Mouse (Mus musculus): ENCODE data around the gene Zmynd15. TPM values are rescaled to one million over a fixed set of nuclear protein-coding genes. Genes with fewer than 3 reads are reported as not detected.

The Zmynd15 gene
- total and polyA plus RNA-seq, 3 experiments: 1.3 to 3.8 (median 2.9) TPM

GRCm38 (mm10) chr11:70506962-70507515 lies 47.8 kb downstream of the Zmynd15 start:
- no peak for DNase-seq
- TF ChIP-seq POLR2A (IDR thresholded peaks at IDR 0.05; ENCODE audit: insufficient read depth, low read depth, low read length) (no peak), CTCF (IDR thresholded peaks at IDR 0.05) (no peak), EP300 (IDR thresholded peaks at IDR 0.05; ENCODE audit: insufficient read depth, low read depth, low read length) (no peak)
- Histone ChIP-seq H3K4me3 (no peak overlapping the region), H3K36me3 (ENCODE audit: control insufficient read depth, insufficient read depth, low read length) (no peaks in the 10 kb centered on the region), H3K27ac (no peak overlapping the region), H3K27me3 (ENCODE audit: control insufficient read depth, insufficient read depth, low read length) (no peaks in the 10 kb centered on the region), H3K4me1 (ENCODE audit: control insufficient read depth, insufficient read depth, low read length) (no peaks in the 10 kb centered on the region), H3K9ac (ENCODE audit: low read depth, low read length) (no peak overlapping the region), H3K79me2 (replicated peaks; ENCODE audit: control insufficient read depth, insufficient read depth, low read length) (no peaks in the 10 kb centered on the region)
- 71% methylated on average over 7 of the region's 7 CpGs for WGBS
- intact Hi-C loops (cut with DNase I): loop anchor here (1.0 kb wide), 3 partner anchors 55 to 93 kb away; partner anchors contain the start of gene Arrb2

DNA sequence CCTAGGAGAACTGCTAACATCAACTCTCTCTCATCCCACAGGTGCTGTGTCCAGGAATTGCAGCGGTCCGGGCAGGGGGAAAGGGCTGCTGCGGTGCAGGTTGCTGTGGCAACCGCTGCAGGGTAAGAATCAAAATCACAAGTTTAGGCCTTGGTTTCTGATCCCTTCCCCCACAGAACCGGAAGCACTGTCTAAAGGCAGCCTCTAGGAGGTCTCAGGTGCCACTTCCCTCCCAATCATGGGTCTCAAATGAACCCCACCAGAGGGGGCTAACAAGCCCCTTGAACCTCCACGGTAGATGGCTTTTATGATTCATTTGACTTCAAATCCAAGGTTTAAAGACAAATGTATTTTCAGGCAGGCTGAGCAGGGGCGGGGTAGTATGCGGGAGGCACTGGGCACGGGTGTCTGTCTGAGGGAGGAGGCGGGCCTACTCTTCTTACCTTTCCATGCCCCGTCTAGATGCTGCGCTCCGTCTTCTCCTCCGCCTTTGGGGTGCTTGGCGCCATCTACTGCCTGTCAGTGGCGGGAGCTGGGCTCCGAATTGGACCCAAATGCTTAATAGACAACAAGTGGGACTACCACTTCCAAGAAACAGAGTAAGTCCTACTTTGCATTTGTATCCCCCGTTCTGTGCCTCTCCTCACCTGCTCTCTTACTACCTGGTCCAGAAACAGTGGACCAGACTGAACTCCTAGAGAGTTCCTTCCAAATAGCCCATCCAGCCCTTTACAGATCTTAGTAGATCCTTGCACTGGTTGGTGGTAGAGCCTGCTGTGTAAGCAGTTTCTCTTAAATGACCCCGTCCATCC lies 50.7 kb downstream of the Zmynd15 start:
- TF ChIP-seq CTCF (IDR thresholded peaks at IDR 0.05): peak; percentile 69
- no peak for TF ChIP-seq EP300 (IDR thresholded peaks at IDR 0.05; ENCODE audit: insufficient read depth, low read depth, low read length)
- intact Hi-C loops (cut with DNase I): no loop called here
- H3K27me3 ChIP-seq (ENCODE audit: control insufficient read depth, insufficient read depth, low read length): no peaks in the 10 kb centered on the region
- no peak overlapping the region for H3K4me3 ChIP-seq
- DNase-seq: peak in 1 of 2 experiments; percentile 48
- no peaks in the 10 kb centered on the region for H3K79me2 ChIP-seq (replicated peaks; ENCODE audit: control insufficient read depth, insufficient read depth, low read length)
- no peak overlapping the region for H3K27ac ChIP-seq
- WGBS: 13% methylated on average over 19 of the region's 19 CpGs
- no peak overlapping the region for H3K9ac ChIP-seq (ENCODE audit: low read depth, low read length)
- no peaks in the 10 kb centered on the region; the same call in 1 of the 2 replicates for H3K4me1 ChIP-seq (ENCODE audit: control insufficient read depth, insufficient read depth, low read length)
- no peaks in the 10 kb centered on the region for H3K36me3 ChIP-seq (ENCODE audit: control insufficient read depth, insufficient read depth, low read length)

GRCm38 (mm10) chr11:70511242-70511641 lies 52.0 kb downstream of the Zmynd15 start:
- no peaks in the 10 kb centered on the region for H3K27me3 ChIP-seq (ENCODE audit: control insufficient read depth, insufficient read depth, low read length)
- intact Hi-C loops (cut with DNase I): no loop called here
- 80% methylated on average over 2 of the region's 2 CpGs for WGBS
- H3K27ac ChIP-seq: no peak overlapping the region
- no peak overlapping the region for H3K9ac ChIP-seq (ENCODE audit: low read depth, low read length)
- H3K79me2 ChIP-seq (replicated peaks; ENCODE audit: control insufficient read depth, insufficient read depth, low read length): no peaks in the 10 kb centered on the region
- H3K36me3 ChIP-seq (ENCODE audit: control insufficient read depth, insufficient read depth, low read length): no peaks in the 10 kb centered on the region
- H3K4me1 ChIP-seq (ENCODE audit: control insufficient read depth, insufficient read depth, low read length): no peaks in the 10 kb centered on the region; the same call in 1 of the 2 replicates
- no peak overlapping the region for H3K4me3 ChIP-seq
- no peak for DNase-seq
- no peak for TF ChIP-seq EP300 (IDR thresholded peaks at IDR 0.05; ENCODE audit: insufficient read depth, low read depth, low read length)
- no peak for TF ChIP-seq POLR2A (IDR thresholded peaks at IDR 0.05; ENCODE audit: insufficient read depth, low read depth, low read length)

- H3K36me3 ChIP-seq (ENCODE audit: control insufficient read depth, insufficient read depth, low read length): no peaks in the 10 kb centered on the region
- intact Hi-C loops (cut with DNase I): no loop called here
- 93% methylated on average over 7 of the region's 7 CpGs for WGBS
- no peak overlapping the region for H3K27ac ChIP-seq
- TF ChIP-seq POLR2A (IDR thresholded peaks at IDR 0.05; ENCODE audit: insufficient read depth, low read depth, low read length) (no peak), CTCF (IDR thresholded peaks at IDR 0.05) (no peak), EP300 (IDR thresholded peaks at IDR 0.05; ENCODE audit: insufficient read depth, low read depth, low read length) (no peak)
- no peak overlapping the region for H3K4me3 ChIP-seq
- H3K79me2 ChIP-seq (replicated peaks; ENCODE audit: control insufficient read depth, insufficient read depth, low read length): no peaks in the 10 kb centered on the region
- no peak overlapping the region for H3K9ac ChIP-seq (ENCODE audit: low read depth, low read length)
- no peaks in the 10 kb centered on the region for H3K27me3 ChIP-seq (ENCODE audit: control insufficient read depth, insufficient read depth, low read length)
- H3K4me1 ChIP-seq (ENCODE audit: control insufficient read depth, insufficient read depth, low read length): no peaks in the 10 kb centered on the region; the same call in 1 of the 2 replicates
- DNase-seq: no peak
Observed at GRCm38 (mm10) chr11:70511825-70512224, 52.6 kb downstream of the Zmynd15 start.

DNA sequence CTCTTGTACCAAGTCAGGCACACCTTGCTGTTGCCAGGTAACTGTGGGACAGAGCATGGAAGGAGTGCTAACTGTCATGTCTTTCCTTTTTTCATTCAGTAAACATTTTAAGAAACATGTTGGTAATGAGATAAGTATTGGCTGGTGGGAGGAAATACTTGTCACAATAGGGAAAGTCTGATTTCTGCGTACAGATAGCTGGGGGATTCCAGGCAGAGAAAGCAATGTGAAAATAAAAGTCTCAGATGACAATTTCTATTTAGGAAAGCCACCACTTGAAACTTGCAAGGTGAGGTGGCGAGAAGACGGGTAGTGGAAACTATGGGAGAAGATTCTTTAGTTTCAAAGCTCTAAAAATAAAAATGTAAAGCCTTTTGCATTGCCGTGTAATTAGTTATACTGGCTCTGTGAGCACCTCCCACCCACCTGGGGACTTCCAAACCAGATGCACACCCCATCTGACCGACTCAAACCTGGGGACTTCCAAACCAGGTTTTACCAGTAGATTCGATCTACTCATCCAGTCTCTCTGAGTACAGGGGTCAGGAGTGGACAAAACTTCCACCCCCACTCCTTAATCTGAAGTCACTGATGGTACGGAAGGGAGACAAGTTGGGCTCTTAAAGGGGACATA lies 53.6 kb downstream of the Zmynd15 start:
- intact Hi-C loops (cut with DNase I): no loop called here
- Histone ChIP-seq H3K4me3 (no peak overlapping the region), H3K27ac (no peak overlapping the region), H3K4me1 (ENCODE audit: control insufficient read depth, insufficient read depth, low read length) (no peaks in the 10 kb centered on the region; the same call in 1 of the 2 replicates), H3K27me3 (ENCODE audit: control insufficient read depth, insufficient read depth, low read length) (no peaks in the 10 kb centered on the region), H3K9ac (ENCODE audit: low read depth, low read length) (no peak overlapping the region), H3K79me2 (replicated peaks; ENCODE audit: control insufficient read depth, insufficient read depth, low read length) (no peaks in the 10 kb centered on the region), H3K36me3 (ENCODE audit: control insufficient read depth, insufficient read depth, low read length) (no peaks in the 10 kb centered on the region)
- TF ChIP-seq POLR2A (IDR thresholded peaks at IDR 0.05; ENCODE audit: insufficient read depth, low read depth, low read length): no peak
- TF ChIP-seq EP300 (IDR thresholded peaks at IDR 0.05; ENCODE audit: insufficient read depth, low read depth, low read length): no peak
- TF ChIP-seq CTCF (IDR thresholded peaks at IDR 0.05): no peak
- DNase-seq: no peak
- WGBS: 62% methylated on average over 7 of the region's 7 CpGs

DNA sequence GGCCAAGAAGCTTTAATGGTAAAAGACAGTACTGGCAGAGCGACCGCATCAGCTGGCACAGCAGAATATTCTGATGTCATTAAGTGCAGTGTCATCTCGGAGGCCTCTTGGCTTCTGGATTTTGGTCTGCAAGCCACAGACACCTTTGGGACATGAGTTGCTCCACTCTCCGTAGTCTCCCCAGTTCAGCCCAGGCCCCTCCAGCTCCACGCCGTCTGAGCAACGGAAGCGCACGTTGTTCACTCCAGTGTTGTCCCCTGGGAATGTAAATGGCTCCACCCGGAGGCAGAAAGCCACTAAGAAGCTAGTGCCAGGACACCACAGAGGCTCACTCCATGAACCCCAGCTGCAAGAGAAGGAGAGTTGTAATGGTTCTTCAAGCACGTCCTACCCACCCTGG lies 54.3 kb downstream of the Zmynd15 start:
- WGBS: 37% methylated on average over 11 of the region's 11 CpGs
- intact Hi-C loops (cut with DNase I): no loop called here

More for the DNA sequence above, 54.3 kb downstream of the Zmynd15 start:
- H3K79me2 ChIP-seq (replicated peaks; ENCODE audit: control insufficient read depth, insufficient read depth, low read length): no peaks in the 10 kb centered on the region
- H3K4me1 ChIP-seq (ENCODE audit: control insufficient read depth, insufficient read depth, low read length): no peaks in the 10 kb centered on the region; the same call in 1 of the 2 replicates
- no peaks in the 10 kb centered on the region for H3K27me3 ChIP-seq (ENCODE audit: control insufficient read depth, insufficient read depth, low read length)
- TF ChIP-seq CTCF (IDR thresholded peaks at IDR 0.05): no peak
- no peak for TF ChIP-seq EP300 (IDR thresholded peaks at IDR 0.05; ENCODE audit: insufficient read depth, low read depth, low read length)
- no peak for TF ChIP-seq POLR2A (IDR thresholded peaks at IDR 0.05; ENCODE audit: insufficient read depth, low read depth, low read length)
- no peaks in the 10 kb centered on the region for H3K36me3 ChIP-seq (ENCODE audit: control insufficient read depth, insufficient read depth, low read length)
- no peak overlapping the region for H3K27ac ChIP-seq
- no peak overlapping the region for H3K9ac ChIP-seq (ENCODE audit: low read depth, low read length)
- DNase-seq: peak; percentile 53 to 54
- no peak overlapping the region for H3K4me3 ChIP-seq
